28 mouse cellular contexts compared by ENCODE assay signal in genomic region chr7:89963135-89963534, GRCm38 (mm10). TPM values are rescaled to one million over a fixed set of nuclear protein-coding genes. Genes with fewer than 3 reads are reported as not detected.
DNase-seq lines count a peak whose midpoint lies in the region; ATAC-seq lines count a peak whose summit lies in the region.
"Had no signal": no experiment of that assay in that cellular context is flagged by ENCODE, and none has a peak within 500 bp of the region (broad histone marks: within the 10 kb centered on the region; RNA-seq: fewer than 3 reads in every experiment).

No protein-coding gene starts in this region.

- H3K36me3 ChIP-seq in liver, embryonic 15.5 days (replicated peaks), result peaks cover 87% of the 10 kb centered on the region
- H3K36me3 ChIP-seq in forebrain, embryonic 13.5 days (ENCODE audit: poor library complexity, severe bottlenecking), result peaks cover 74% of the 10 kb centered on the region

- no peaks in the 10 kb centered on the region for H3K27me3 ChIP-seq in liver, embryonic 15.5 days
- H3K27me3 ChIP-seq in forebrain, embryonic 13.5 days, result no peaks in the 10 kb centered on the region
- H3K27me3 ChIP-seq: embryonic facial prominence, embryonic 15.5 days; heart, embryonic 15.5 days; neural tube, embryonic 13.5 days had no signal

- no peaks in the 10 kb centered on the region for H3K9me3 ChIP-seq in liver, embryonic 15.5 days (replicated peaks)
- no peaks in the 10 kb centered on the region for H3K9me3 ChIP-seq in forebrain, embryonic 13.5 days (replicated peaks)
- H3K9me3 ChIP-seq: embryonic facial prominence, embryonic 15.5 days; heart, embryonic 15.5 days; neural tube, embryonic 13.5 days had no signal

- DNase-seq in liver, result peak; percentile 41
- DNase-seq in kidney, adult 8-10 months, result no peak
- DNase-seq in left cerebral cortex, adult 9 months (ENCODE audit: low spot score in 2 of 2), result no peak
- DNase-seq: adrenal gland, postnatal 25 days; cerebellum, adult 18-20 months; gastrocnemius, postnatal 36 days; heart, postnatal 4 days; kidney, postnatal 25 days; lung, adult 2 months; lung, postnatal 14 days; retina, postnatal 1 day; right cerebral cortex, postnatal 4 days; thymus, postnatal 14 days had no signal

- peak; percentile 89 for ATAC-seq in common myeloid progenitor, adult 5-6 weeks (replicated peaks; ENCODE audit: low read depth, poor library complexity, severe bottlenecking)
- ATAC-seq in liver, embryonic 15.5 days (ENCODE audit: insufficient read depth), result peak; percentile 91
- ATAC-seq in CD4-positive, CD25-positive, alpha-beta regulatory T cell, adult 4 months, result no peak
- no peak for ATAC-seq in forebrain, embryonic 13.5 days
- ATAC-seq: inflammation-experienced regulatory T-cells, adult 6 months; midbrain, embryonic 16.5 days had no signal

- no peak overlapping the region for H3K9ac ChIP-seq in liver, embryonic 15.5 days
- no peak overlapping the region for H3K9ac ChIP-seq in forebrain, embryonic 13.5 days
- H3K9ac ChIP-seq: embryonic facial prominence, embryonic 15.5 days; heart, embryonic 15.5 days; hindbrain, embryonic 14.5 days; neural tube, embryonic 13.5 days had no signal

- H3K4me3 ChIP-seq in liver, embryonic 15.5 days (replicated peaks), result no peak overlapping the region
- H3K4me3 ChIP-seq in forebrain, embryonic 13.5 days, result no peak overlapping the region
- H3K4me3 ChIP-seq: embryonic facial prominence, embryonic 15.5 days; heart, embryonic 15.5 days; layer of hippocampus, adult 2 months; myocyte; neural tube, embryonic 13.5 days had no signal

- H3K4me2 ChIP-seq in liver, embryonic 15.5 days, result no peak overlapping the region
- no peak overlapping the region for H3K4me2 ChIP-seq in forebrain, embryonic 13.5 days
- H3K4me2 ChIP-seq: embryonic facial prominence, embryonic 15.5 days; heart, embryonic 15.5 days; hindbrain, embryonic 14.5 days; neural tube, embryonic 13.5 days had no signal

- peaks cover 16% of the 10 kb centered on the region for H3K4me1 ChIP-seq in liver, embryonic 15.5 days (replicated peaks)
- H3K4me1 ChIP-seq in forebrain, embryonic 13.5 days, result no peaks in the 10 kb centered on the region
- H3K4me1 ChIP-seq: embryonic facial prominence, embryonic 15.5 days; heart, embryonic 15.5 days; neural tube, embryonic 13.5 days had no signal

- H3K27ac ChIP-seq in liver, embryonic 15.5 days (replicated peaks), result no peak overlapping the region; the same call in 1 of the 2 replicates
- no peak overlapping the region for H3K27ac ChIP-seq in forebrain, embryonic 13.5 days
- H3K27ac ChIP-seq: embryonic facial prominence, embryonic 15.5 days; heart, embryonic 15.5 days; hindbrain, embryonic 14.5 days; layer of hippocampus, adult 2 months; neural tube, embryonic 13.5 days had no signal

RNA-seq across cellular contexts. Expression of gene Eed, which starts 17.6 kb away (rescaled TPM):
- 119 and 225 TPM in 2 replicates for total RNA-seq in common myeloid progenitor, adult 5-6 weeks (2017)
- polyA plus RNA-seq in liver, embryonic 15.5 days (2015; fragmentation: Nextera tagmentation; extraction: Ambion mirVana), result 31.8 and 34.4 TPM in 2 replicates
- 10 to 100 TPM; 57.3 to 62.9 TPM for polyA plus RNA-seq in CD4-positive, CD25-positive, alpha-beta regulatory T cell, adult 4 months (2017; shearing (Covaris generic))
- 60.0 and 61.0 TPM in 2 replicates for polyA plus RNA-seq in forebrain, embryonic 13.5 days (2015; fragmentation: Nextera tagmentation; extraction: Ambion mirVana)

RNA-seq across cellular contexts. Expression of gene Hikeshi, which starts 22.1 kb away (rescaled TPM):
- total RNA-seq in common myeloid progenitor, adult 5-6 weeks (2017), result 96.7 and 113 TPM in 2 replicates
- polyA plus RNA-seq in liver, embryonic 15.5 days (2015; fragmentation: Nextera tagmentation; extraction: Ambion mirVana), result 46.7 and 56.6 TPM in 2 replicates
- polyA plus RNA-seq in CD4-positive, CD25-positive, alpha-beta regulatory T cell, adult 4 months (2017; shearing (Covaris generic)), result 10 to 100 TPM; 72.1 to 83.5 TPM
- 173 and 174 TPM in 2 replicates for polyA plus RNA-seq in forebrain, embryonic 13.5 days (2015; fragmentation: Nextera tagmentation; extraction: Ambion mirVana)

RNA-seq across cellular contexts. Expression of gene Ccdc81, which starts 59.7 kb away (rescaled TPM):
- not detected in 2 replicates for total RNA-seq in common myeloid progenitor, adult 5-6 weeks (2017)
- polyA plus RNA-seq in liver, embryonic 15.5 days (2015; fragmentation: Nextera tagmentation; extraction: Ambion mirVana), result not detected in 2 replicates
- not detected for polyA plus RNA-seq in CD4-positive, CD25-positive, alpha-beta regulatory T cell, adult 4 months (2017; shearing (Covaris generic))
- 0.19 and 0.40 TPM in 2 replicates for polyA plus RNA-seq in forebrain, embryonic 13.5 days (2015; fragmentation: Nextera tagmentation; extraction: Ambion mirVana)
- total RNA-seq: adrenal gland, postnatal 25 days; gastrocnemius, postnatal 36 days; heart, postnatal 4 days had no signal
- polyA plus RNA-seq: heart, embryonic 15.5 days; inflammation-experienced regulatory T-cells, adult 6 months; kidney, embryonic 14.5 days; limb, embryonic 11.5 days; myocyte; stomach, embryonic 14.5 days had no signal

Comparison
In these comparisons a context has a peak if more than half of its experiments do, and no peak if none do; other contexts are left out.
1. ATAC-seq: peak in common myeloid progenitor, adult 5-6 weeks (single experiment) and liver, embryonic 15.5 days (single experiment); none in CD4-positive, CD25-positive, alpha-beta regulatory T cell, adult 4 months (single experiment) and forebrain, embryonic 13.5 days (single experiment).